Mouse (Mus musculus): ENCODE measurements around the gene Arhgef28. TPM values are rescaled to one million over a fixed set of nuclear protein-coding genes. Genes with fewer than 3 reads are reported as not detected.

Gene Arhgef28
- polyA plus RNA-seq, 1 experiment from 2014 or later: 10.3 TPM

GRCm38 (mm10) chr13:98014892-98015291 is 191.3 kb downstream of the Arhgef28 start:
- Histone ChIP-seq H3K4me3 (ENCODE audit: low read length) (no peak overlapping the region), H3K9me3 (replicated peaks; ENCODE audit: control insufficient read depth, low read length) (no peaks in the 10 kb centered on the region), H3K9ac (ENCODE audit: low read length) (no peak overlapping the region), H3K27ac (ENCODE audit: low read length) (no peak overlapping the region), H3K36me3 (ENCODE audit: control insufficient read depth, insufficient read depth) (no peaks in the 10 kb centered on the region), H3K4me1 (ENCODE audit: control insufficient read depth, insufficient read depth, low read length) (no peaks in the 10 kb centered on the region), H3K27me3 (ENCODE audit: control insufficient read depth, insufficient read depth, low read length) (peaks cover 8% of the 10 kb centered on the region; the same call in 1 of the 2 replicates), H3K4me2 (ENCODE audit: low read depth, low read length) (no peak overlapping the region)
- no peak for ATAC-seq (replicated peaks; ENCODE audit: extremely low read depth, insufficient read depth, low FRiP score)
- WGBS: 61% methylated on average over 3 of the region's 3 CpGs

GRCm38 (mm10) chr13:98013715-98014114 is 192.5 kb downstream of the Arhgef28 start:
- Histone ChIP-seq H3K27ac (ENCODE audit: low read length) (no peak overlapping the region), H3K36me3 (ENCODE audit: control insufficient read depth, insufficient read depth) (no peaks in the 10 kb centered on the region), H3K27me3 (ENCODE audit: control insufficient read depth, insufficient read depth, low read length) (peaks cover 8% of the 10 kb centered on the region; the same call in 1 of the 2 replicates), H3K9me3 (replicated peaks; ENCODE audit: control insufficient read depth, low read length) (no peaks in the 10 kb centered on the region), H3K4me3 (ENCODE audit: low read length) (no peak overlapping the region), H3K4me1 (ENCODE audit: control insufficient read depth, insufficient read depth, low read length) (no peaks in the 10 kb centered on the region), H3K9ac (ENCODE audit: low read length) (no peak overlapping the region), H3K4me2 (ENCODE audit: low read depth, low read length) (no peak overlapping the region)
- ATAC-seq (replicated peaks; ENCODE audit: extremely low read depth, insufficient read depth, low FRiP score): no peak
- WGBS: 76% methylated on average over 4 of the region's 4 CpGs

- Histone ChIP-seq H3K4me1 (ENCODE audit: control insufficient read depth, insufficient read depth, low read length) (no peaks in the 10 kb centered on the region), H3K4me2 (ENCODE audit: low read depth, low read length) (no peak overlapping the region), H3K36me3 (ENCODE audit: control insufficient read depth, insufficient read depth) (no peaks in the 10 kb centered on the region), H3K4me3 (ENCODE audit: low read length) (no peak overlapping the region), H3K9ac (ENCODE audit: low read length) (no peak overlapping the region), H3K27ac (ENCODE audit: low read length) (no peak overlapping the region), H3K27me3 (ENCODE audit: control insufficient read depth, insufficient read depth, low read length) (peaks cover 8% of the 10 kb centered on the region; the same call in 1 of the 2 replicates), H3K9me3 (replicated peaks; ENCODE audit: control insufficient read depth, low read length) (no peaks in the 10 kb centered on the region)
- ATAC-seq (replicated peaks; ENCODE audit: extremely low read depth, insufficient read depth, low FRiP score): no peak
- 62% methylated on average over 6 of the region's 6 CpGs for WGBS
These were observed 194.3 kb downstream of the Arhgef28 start for GRCm38 (mm10) chr13:98011931-98012341.

- Histone ChIP-seq H3K36me3 (ENCODE audit: control insufficient read depth, insufficient read depth) (no peaks in the 10 kb centered on the region), H3K4me2 (ENCODE audit: low read depth, low read length) (no peak overlapping the region), H3K27me3 (ENCODE audit: control insufficient read depth, insufficient read depth, low read length) (no peaks in the 10 kb centered on the region), H3K9me3 (replicated peaks; ENCODE audit: control insufficient read depth, low read length) (no peaks in the 10 kb centered on the region), H3K4me1 (ENCODE audit: control insufficient read depth, insufficient read depth, low read length) (0 out of 2 replicates have a peak, but pooled peaks cover 3% of the 10 kb centered on the region), H3K9ac (ENCODE audit: low read length) (no peak overlapping the region), H3K4me3 (ENCODE audit: low read length) (no peak overlapping the region), H3K27ac (ENCODE audit: low read length) (no peak overlapping the region)
- WGBS: 60% methylated on average over 4 of the region's 4 CpGs
- ATAC-seq (replicated peaks; ENCODE audit: extremely low read depth, insufficient read depth, low FRiP score): no peak
These were observed 197.2 kb downstream of the Arhgef28 start for GRCm38 (mm10) chr13:98009070-98009469.

DNA sequence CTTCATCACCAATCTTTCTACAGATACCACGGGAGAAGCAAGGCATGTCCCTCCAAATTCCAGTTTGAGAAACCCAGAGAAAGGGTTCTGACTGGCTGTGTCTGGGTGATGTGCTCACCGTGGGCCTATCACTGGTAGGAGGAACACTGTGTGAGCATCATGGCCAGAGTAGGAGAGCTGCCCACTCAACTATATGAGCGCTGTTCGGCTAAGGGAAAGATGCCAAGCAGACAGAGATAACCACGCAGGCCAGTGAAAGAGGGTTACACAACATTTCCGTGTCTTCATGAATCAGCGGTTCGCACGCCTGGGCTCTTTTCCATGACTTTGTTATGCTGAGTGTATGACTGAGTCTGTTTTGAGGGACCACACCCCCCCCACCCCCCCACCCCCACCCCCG is 197.7 kb downstream of the Arhgef28 start:
- WGBS: 41% methylated on average over 10 of the region's 10 CpGs
- Histone ChIP-seq H3K27me3 (ENCODE audit: control insufficient read depth, insufficient read depth, low read length) (no peaks in the 10 kb centered on the region), H3K27ac (ENCODE audit: low read length) (no peak overlapping the region), H3K4me3 (ENCODE audit: low read length) (no peak overlapping the region), H3K9me3 (replicated peaks; ENCODE audit: control insufficient read depth, low read length) (no peaks in the 10 kb centered on the region), H3K4me2 (ENCODE audit: low read depth, low read length) (no peak overlapping the region), H3K4me1 (ENCODE audit: control insufficient read depth, insufficient read depth, low read length) (0 out of 2 replicates have a peak, but pooled peaks cover 3% of the 10 kb centered on the region), H3K9ac (ENCODE audit: low read length) (no peak overlapping the region), H3K36me3 (ENCODE audit: control insufficient read depth, insufficient read depth) (no peaks in the 10 kb centered on the region)
- peak; percentile 58 for ATAC-seq (replicated peaks; ENCODE audit: extremely low read depth, insufficient read depth, low FRiP score)

DNA sequence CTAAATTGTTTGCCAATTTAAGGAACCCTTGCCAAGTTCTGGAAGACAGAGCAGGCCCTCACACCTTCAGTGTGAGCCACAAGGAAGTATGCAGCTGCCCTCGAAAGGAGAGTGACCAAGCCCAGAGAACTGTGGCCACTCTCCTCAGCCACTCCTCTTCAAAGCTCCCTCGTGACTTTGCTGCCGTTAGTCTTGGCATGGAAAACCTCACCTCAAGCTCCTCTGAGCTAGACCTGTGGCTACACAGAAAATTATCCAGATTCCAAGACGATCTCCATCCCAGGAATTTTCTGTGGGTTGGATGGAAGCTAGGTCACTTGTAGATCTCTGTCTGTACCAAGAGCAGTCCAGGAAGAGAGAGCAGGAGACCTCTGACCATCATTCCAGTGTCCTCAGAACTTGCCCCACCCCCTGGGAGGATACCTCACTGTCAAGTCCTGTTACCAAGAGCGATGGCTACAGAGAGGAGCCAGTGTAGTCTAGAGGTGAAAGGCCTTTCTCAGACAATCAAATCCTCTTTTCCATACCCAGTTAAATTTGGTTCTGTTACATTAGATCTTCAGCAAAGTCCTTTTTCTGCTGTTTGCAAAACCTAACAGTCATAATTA is 200.5 kb downstream of the Arhgef28 start:
- no peaks in the 10 kb centered on the region for H3K9me3 ChIP-seq (replicated peaks; ENCODE audit: control insufficient read depth, low read length)
- H3K4me2 ChIP-seq (ENCODE audit: low read depth, low read length): no peak overlapping the region
- no peak overlapping the region for H3K27ac ChIP-seq (ENCODE audit: low read length)
- no peak overlapping the region for H3K4me3 ChIP-seq (ENCODE audit: low read length)
- no peak for ATAC-seq (replicated peaks; ENCODE audit: extremely low read depth, insufficient read depth, low FRiP score)
- H3K36me3 ChIP-seq (ENCODE audit: control insufficient read depth, insufficient read depth): no peaks in the 10 kb centered on the region
- 66% methylated on average over 5 of the region's 5 CpGs for WGBS
- peaks cover 6% of the 10 kb centered on the region; the same call in 1 of the 2 replicates for H3K4me1 ChIP-seq (ENCODE audit: control insufficient read depth, insufficient read depth, low read length)
- H3K9ac ChIP-seq (ENCODE audit: low read length): no peak overlapping the region
- no peaks in the 10 kb centered on the region for H3K27me3 ChIP-seq (ENCODE audit: control insufficient read depth, insufficient read depth, low read length)

GRCm38 (mm10) chr13:98004647-98005414 is 201.4 kb downstream of the Arhgef28 start:
- Histone ChIP-seq H3K27me3 (ENCODE audit: control insufficient read depth, insufficient read depth, low read length) (no peaks in the 10 kb centered on the region), H3K9ac (ENCODE audit: low read length) (no peak overlapping the region), H3K4me1 (ENCODE audit: control insufficient read depth, insufficient read depth, low read length) (peaks cover 6% of the 10 kb centered on the region; the same call in 1 of the 2 replicates), H3K9me3 (replicated peaks; ENCODE audit: control insufficient read depth, low read length) (no peaks in the 10 kb centered on the region), H3K36me3 (ENCODE audit: control insufficient read depth, insufficient read depth) (no peaks in the 10 kb centered on the region), H3K27ac (ENCODE audit: low read length) (no peak overlapping the region), H3K4me3 (ENCODE audit: low read length) (no peak overlapping the region), H3K4me2 (ENCODE audit: low read depth, low read length) (no peak overlapping the region)
- ATAC-seq (replicated peaks; ENCODE audit: extremely low read depth, insufficient read depth, low FRiP score): no peak
- 52% methylated on average over 2 of the region's 2 CpGs for WGBS

GRCm38 (mm10) chr13:98003690-98004089 is 202.5 kb downstream of the Arhgef28 start:
- no peak overlapping the region for H3K9ac ChIP-seq (ENCODE audit: low read length)
- no peak overlapping the region for H3K4me3 ChIP-seq (ENCODE audit: low read length)
- 50% methylated on average over 7 of the region's 7 CpGs for WGBS
- H3K9me3 ChIP-seq (replicated peaks; ENCODE audit: control insufficient read depth, low read length): no peaks in the 10 kb centered on the region
- no peaks in the 10 kb centered on the region for H3K36me3 ChIP-seq (ENCODE audit: control insufficient read depth, insufficient read depth)
- peaks cover 6% of the 10 kb centered on the region; the same call in 1 of the 2 replicates for H3K4me1 ChIP-seq (ENCODE audit: control insufficient read depth, insufficient read depth, low read length)
- ATAC-seq (replicated peaks; ENCODE audit: extremely low read depth, insufficient read depth, low FRiP score): no peak
- H3K27me3 ChIP-seq (ENCODE audit: control insufficient read depth, insufficient read depth, low read length): no peaks in the 10 kb centered on the region; the same call in 1 of the 2 replicates
- no peak overlapping the region for H3K27ac ChIP-seq (ENCODE audit: low read length)
- H3K4me2 ChIP-seq (ENCODE audit: low read depth, low read length): no peak overlapping the region

DNA sequence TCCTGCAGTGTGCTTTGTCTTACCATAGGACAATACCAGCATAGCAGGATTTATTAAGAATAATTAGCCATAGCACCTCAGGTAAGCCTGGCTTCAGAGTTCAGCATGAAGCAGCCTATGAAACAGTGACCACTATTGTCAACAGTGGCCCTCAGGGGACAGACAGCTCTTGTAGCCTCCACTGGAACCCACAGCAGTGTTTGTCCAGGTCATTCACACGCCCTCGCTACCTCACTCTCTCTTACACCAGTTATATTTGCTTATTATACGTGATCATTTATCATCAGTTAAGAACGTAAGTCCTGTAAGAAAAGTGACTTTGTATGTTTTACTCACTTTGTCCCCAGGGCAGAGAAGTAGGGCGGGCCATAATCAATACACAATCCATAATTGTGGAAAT is 203.6 kb downstream of the Arhgef28 start:
- Histone ChIP-seq H3K4me3 (ENCODE audit: low read length) (no peak overlapping the region), H3K4me1 (ENCODE audit: control insufficient read depth, insufficient read depth, low read length) (peaks cover 6% of the 10 kb centered on the region; the same call in 1 of the 2 replicates), H3K36me3 (ENCODE audit: control insufficient read depth, insufficient read depth) (no peaks in the 10 kb centered on the region), H3K27ac (ENCODE audit: low read length) (no peak overlapping the region), H3K4me2 (ENCODE audit: low read depth, low read length) (no peak overlapping the region), H3K9me3 (replicated peaks; ENCODE audit: control insufficient read depth, low read length) (no peaks in the 10 kb centered on the region), H3K9ac (ENCODE audit: low read length) (no peak overlapping the region), H3K27me3 (ENCODE audit: control insufficient read depth, insufficient read depth, low read length) (no peaks in the 10 kb centered on the region; the same call in 1 of the 2 replicates)
- ATAC-seq (replicated peaks; ENCODE audit: extremely low read depth, insufficient read depth, low FRiP score): no peak
- 84% methylated on average over 5 of the region's 5 CpGs for WGBS

All from heart, embryonic 16.5 days (tissue).